ENCODE assay signal across 9 mouse cellular contexts in the genomic region with DNA sequence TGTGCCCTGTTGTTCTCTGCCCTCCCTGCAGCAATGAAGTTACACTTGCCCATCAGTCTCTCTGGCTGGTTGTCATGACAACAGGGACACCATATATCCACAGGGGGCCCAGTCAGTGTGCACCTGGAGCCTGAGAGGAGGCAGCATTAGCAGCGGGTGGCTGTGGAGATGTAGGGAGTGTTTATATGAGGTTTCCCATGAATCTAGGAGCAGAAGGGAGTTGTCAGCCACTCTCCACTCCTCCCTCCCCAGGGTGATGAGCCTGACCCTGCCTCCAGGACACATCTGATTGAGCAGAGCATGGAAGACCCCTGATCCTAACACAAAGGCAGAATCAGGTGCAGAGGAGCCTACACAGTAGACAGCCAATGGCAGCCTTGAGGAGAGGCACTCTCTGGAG.
DNase-seq lines count a peak whose midpoint lies in the region; ATAC-seq lines count a peak whose summit lies in the region.
"Had no signal": no experiment of that assay in that cellular context is flagged by ENCODE, and none has a peak within 500 bp of the region (broad histone marks: within the 10 kb centered on the region; RNA-seq: fewer than 3 reads in every experiment).

No protein-coding gene starts in this region.

- peak; percentile 29 for DNase-seq in left cerebral cortex, postnatal 4 days
- no peak for DNase-seq in left cerebral cortex, postnatal 10 days (ENCODE audit: extremely low spot score in 1 of 2, low spot score in 2 of 2)
- DNase-seq in midbrain, embryonic 11.5 days (ENCODE audit: low spot score, missing footprints), result no peak
- DNase-seq in left cerebral cortex, adult 11 months (ENCODE audit: low spot score), result no peak
- DNase-seq in urinary bladder, postnatal 14 days (ENCODE audit: low spot score), result no peak
- no peak for DNase-seq in thymus, postnatal 4 days

- no peak overlapping the region for H3K4me2 ChIP-seq in forebrain, embryonic 15.5 days (replicated peaks)
- no peak overlapping the region for H3K4me2 ChIP-seq in midbrain, embryonic 11.5 days
- H3K4me2 ChIP-seq: liver, embryonic 12.5 days had no signal

- H3K4me1 ChIP-seq in forebrain, embryonic 15.5 days, result peaks cover 27% of the 10 kb centered on the region
- peaks cover 4% of the 10 kb centered on the region for H3K4me1 ChIP-seq in midbrain, embryonic 11.5 days (ENCODE audit: control insufficient read depth, insufficient read depth, low read length)
- H3K4me1 ChIP-seq: liver, embryonic 12.5 days had no signal

- intact Hi-C loops in left cerebral cortex, postnatal 4 days (cut with DNase I), result no loop called here
- intact Hi-C loops in left cerebral cortex, postnatal 10 days (cut with DNase I), result no loop called here

- H3K4me3 ChIP-seq in forebrain, embryonic 15.5 days, result no peak overlapping the region
- H3K4me3 ChIP-seq in midbrain, embryonic 11.5 days (ENCODE audit: low read depth, low read length), result no peak overlapping the region
- H3K4me3 ChIP-seq: liver, embryonic 12.5 days had no signal

- 14% methylated on average over 1 of the region's 1 CpGs for WGBS in forebrain, embryonic 15.5 days
- WGBS in midbrain, embryonic 11.5 days, result 23% methylated on average over 1 of the region's 1 CpGs

- H3K27ac ChIP-seq in forebrain, embryonic 15.5 days (replicated peaks), result peak overlapping the region; percentile 54
- H3K27ac ChIP-seq in midbrain, embryonic 11.5 days (ENCODE audit: low read depth, low read length), result no peak overlapping the region
- H3K27ac ChIP-seq: liver, embryonic 12.5 days had no signal

- ATAC-seq in forebrain, embryonic 15.5 days (replicated peaks), result no peak
- ATAC-seq in midbrain, embryonic 11.5 days (ENCODE audit: low FRiP score), result 0 out of 2 replicates have a peak, but pooled peaks have one; percentile 30
- no peak for ATAC-seq in activated CD4-positive, CD25-positive, alpha-beta regulatory T cell, adult 4 months
- ATAC-seq: liver, embryonic 12.5 days had no signal

- H3K36me3 ChIP-seq in forebrain, embryonic 15.5 days, result no peaks in the 10 kb centered on the region
- no peaks in the 10 kb centered on the region for H3K36me3 ChIP-seq in midbrain, embryonic 11.5 days (ENCODE audit: control insufficient read depth, insufficient read depth, low read length)
- H3K36me3 ChIP-seq: liver, embryonic 12.5 days had no signal

- no peaks in the 10 kb centered on the region for H3K27me3 ChIP-seq in forebrain, embryonic 15.5 days
- no peaks in the 10 kb centered on the region for H3K27me3 ChIP-seq in midbrain, embryonic 11.5 days (ENCODE audit: control insufficient read depth, insufficient read depth, low read length)
- H3K27me3 ChIP-seq: liver, embryonic 12.5 days had no signal

- H3K9ac ChIP-seq in forebrain, embryonic 15.5 days (replicated peaks), result no peak overlapping the region
- no peak overlapping the region for H3K9ac ChIP-seq in midbrain, embryonic 11.5 days (ENCODE audit: low read length)
- H3K9ac ChIP-seq: liver, embryonic 12.5 days had no signal

- H3K9me3 ChIP-seq in forebrain, embryonic 15.5 days, result no peaks in the 10 kb centered on the region
- H3K9me3 ChIP-seq in midbrain, embryonic 11.5 days (ENCODE audit: control insufficient read depth, low read length), result no peaks in the 10 kb centered on the region
- H3K9me3 ChIP-seq: liver, embryonic 12.5 days had no signal
